ENCODE assay signal across 8 mouse cellular contexts in the genomic region with DNA sequence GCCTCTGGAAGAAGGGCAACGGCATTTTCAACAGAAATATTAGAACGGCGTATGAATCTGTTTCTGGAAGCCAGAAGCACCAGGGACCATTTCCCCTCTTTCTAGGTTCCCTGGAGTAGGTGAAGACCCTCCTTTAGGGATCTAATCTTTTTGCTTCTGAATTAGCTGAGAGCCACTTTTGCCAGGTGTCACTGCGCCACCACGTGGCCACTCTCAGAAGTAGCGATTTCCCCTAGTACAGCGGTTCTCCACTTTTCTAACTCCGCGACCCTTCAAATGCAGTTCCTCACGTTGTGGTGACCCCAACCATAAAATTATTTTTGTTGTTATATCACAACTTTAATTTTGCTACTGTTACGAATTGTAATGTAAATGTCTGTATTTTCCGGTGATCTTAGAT.
DNase-seq lines count a peak whose midpoint lies in the region; ATAC-seq and TF ChIP-seq lines count a peak whose summit lies in the region.

No protein-coding gene starts in this region.

- TF ChIP-seq CTCF in bone marrow, adult 2 months (IDR thresholded peaks at IDR 0.05; ENCODE audit: control insufficient read depth, insufficient read depth, low read length), result peak; percentile 79
- peak; percentile 88 for TF ChIP-seq CTCF in midbrain, postnatal 0 days (IDR thresholded peaks at IDR 0.05)

- H3K4me1 ChIP-seq in bone marrow, adult 2 months (ENCODE audit: control insufficient read depth, insufficient read depth, low read length), result no peaks in the 10 kb centered on the region
- no peaks in the 10 kb centered on the region for H3K4me1 ChIP-seq in forebrain, embryonic 11.5 days (replicated peaks; ENCODE audit: control insufficient read depth, insufficient read depth, low read length)
- H3K4me1 ChIP-seq in hindbrain, embryonic 15.5 days (replicated peaks), result no peaks in the 10 kb centered on the region
- H3K4me1 ChIP-seq in midbrain, postnatal 0 days (ENCODE audit: insufficient read depth, low read length), result no peaks in the 10 kb centered on the region
- no peaks in the 10 kb centered on the region for H3K4me1 ChIP-seq in stomach, embryonic 14.5 days (ENCODE audit: control insufficient read depth, insufficient read depth, low read length)

- peak; percentile 7 to 45 for DNase-seq in cerebellum, adult 18-20 months
- no peak for DNase-seq in cerebellum, adult 11-12 months
- DNase-seq in forebrain, embryonic 11.5 days (ENCODE audit: low spot score), result peak; percentile 79
- DNase-seq in left cerebral cortex, postnatal 36 days (ENCODE audit: low spot score in 2 of 2), result peak; percentile 50 to 53
- DNase-seq in midbrain, postnatal 0 days (ENCODE audit: low spot score), result peak; percentile 80

- ATAC-seq in forebrain, embryonic 11.5 days (replicated peaks; ENCODE audit: low FRiP score), result peak; percentile 64; the same call in 1 of the 2 replicates
- ATAC-seq in hindbrain, embryonic 15.5 days (ENCODE audit: low FRiP score, low read depth), result no peak
- peak; percentile 34; the same call in 1 of the 2 replicates for ATAC-seq in midbrain, postnatal 0 days (ENCODE audit: low FRiP score)
- ATAC-seq in stomach, embryonic 14.5 days (ENCODE audit: insufficient number of reproducible peaks, insufficient read depth, low FRiP score, low read depth), result peak; percentile 37; the same call in 1 of the 2 replicates

- H3K4me2 ChIP-seq in forebrain, embryonic 11.5 days (ENCODE audit: low read depth, low read length, severe bottlenecking), result no peak overlapping the region
- H3K4me2 ChIP-seq in hindbrain, embryonic 15.5 days, result 0 out of 2 replicates have a peak overlapping the region, but pooled peaks have one; percentile 15
- no peak overlapping the region for H3K4me2 ChIP-seq in midbrain, postnatal 0 days (ENCODE audit: low read depth, low read length, poor library complexity, severe bottlenecking)
- no peak overlapping the region for H3K4me2 ChIP-seq in stomach, embryonic 14.5 days (replicated peaks; ENCODE audit: low read depth, low read length)

- H3K9me3 ChIP-seq in forebrain, embryonic 11.5 days (ENCODE audit: control insufficient read depth, low read length), result no peaks in the 10 kb centered on the region
- H3K9me3 ChIP-seq in hindbrain, embryonic 15.5 days, result no peaks in the 10 kb centered on the region
- no peaks in the 10 kb centered on the region for H3K9me3 ChIP-seq in midbrain, postnatal 0 days (ENCODE audit: low read length)
- H3K9me3 ChIP-seq in stomach, embryonic 14.5 days (ENCODE audit: control insufficient read depth, low read depth, low read length), result no peaks in the 10 kb centered on the region

- H3K27ac ChIP-seq in bone marrow, adult 2 months (ENCODE audit: control insufficient read depth, insufficient read depth, low read depth, low read length, poor library complexity), result no peak overlapping the region
- no peak overlapping the region for H3K27ac ChIP-seq in forebrain, embryonic 11.5 days (ENCODE audit: low read depth, low read length)
- H3K27ac ChIP-seq in hindbrain, embryonic 15.5 days (replicated peaks), result no peak overlapping the region
- H3K27ac ChIP-seq in midbrain, postnatal 0 days (ENCODE audit: low read depth, low read length), result no peak overlapping the region
- H3K27ac ChIP-seq in stomach, embryonic 14.5 days (ENCODE audit: low read length), result no peak overlapping the region

- no peak overlapping the region for H3K9ac ChIP-seq in forebrain, embryonic 11.5 days (ENCODE audit: low read length)
- no peak overlapping the region for H3K9ac ChIP-seq in hindbrain, embryonic 15.5 days
- H3K9ac ChIP-seq in midbrain, postnatal 0 days (replicated peaks; ENCODE audit: low read length, poor library complexity, severe bottlenecking), result no peak overlapping the region
- no peak overlapping the region for H3K9ac ChIP-seq in stomach, embryonic 14.5 days (replicated peaks; ENCODE audit: low read depth, low read length)

- no peaks in the 10 kb centered on the region for H3K36me3 ChIP-seq in forebrain, embryonic 11.5 days (ENCODE audit: control insufficient read depth, insufficient read depth, low read length)
- H3K36me3 ChIP-seq in hindbrain, embryonic 15.5 days, result no peaks in the 10 kb centered on the region
- H3K36me3 ChIP-seq in midbrain, postnatal 0 days (ENCODE audit: insufficient read depth, low read length), result no peaks in the 10 kb centered on the region
- H3K36me3 ChIP-seq in stomach, embryonic 14.5 days (ENCODE audit: control insufficient read depth, insufficient read depth, low read length), result no peaks in the 10 kb centered on the region

- H3K4me3 ChIP-seq in bone marrow, adult 2 months (replicated peaks; ENCODE audit: control insufficient read depth, low read depth, low read length), result no peak overlapping the region
- no peak overlapping the region for H3K4me3 ChIP-seq in forebrain, embryonic 11.5 days (ENCODE audit: low read depth, low read length)
- H3K4me3 ChIP-seq in hindbrain, embryonic 15.5 days, result no peak overlapping the region
- H3K4me3 ChIP-seq in midbrain, postnatal 0 days (ENCODE audit: low read depth, low read length), result no peak overlapping the region
- H3K4me3 ChIP-seq in stomach, embryonic 14.5 days (ENCODE audit: low read depth, low read length), result no peak overlapping the region

- intact Hi-C loops in left cerebral cortex, postnatal 36 days (cut with DNase I), result loop anchor here (2.0 kb wide), 1 partner anchor 287 kb away; no protein-coding TSS in a partner anchor

- H3K27me3 ChIP-seq in forebrain, embryonic 11.5 days (ENCODE audit: control insufficient read depth, insufficient read depth, low read length), result no peaks in the 10 kb centered on the region
- no peaks in the 10 kb centered on the region for H3K27me3 ChIP-seq in hindbrain, embryonic 15.5 days
- H3K27me3 ChIP-seq in midbrain, postnatal 0 days (ENCODE audit: insufficient read depth, low read length), result no peaks in the 10 kb centered on the region
- H3K27me3 ChIP-seq in stomach, embryonic 14.5 days (ENCODE audit: control insufficient read depth, insufficient read depth, low read length), result no peaks in the 10 kb centered on the region

- WGBS in bone marrow, adult 2 months, result 20% methylated on average over 12 of the region's 12 CpGs
- 26% methylated on average over 12 of the region's 12 CpGs for WGBS in forebrain, embryonic 11.5 days
- 23% methylated on average over 12 of the region's 12 CpGs for WGBS in hindbrain, embryonic 15.5 days
- WGBS in midbrain, postnatal 0 days, result 21% methylated on average over 12 of the region's 12 CpGs
- 28% methylated on average over 12 of the region's 12 CpGs for WGBS in stomach, embryonic 14.5 days

- no peak for TF ChIP-seq POLR2A in bone marrow, adult 2 months (IDR thresholded peaks at IDR 0.05; ENCODE audit: borderline replicate concordance, control insufficient read depth, low read depth, low read length)
